In genomic region chr9:32542212-32543039, GRCm38 (mm10) we compare ENCODE assay signal across 8 mouse cellular contexts. TPM values are rescaled to one million over a fixed set of nuclear protein-coding genes. Genes with fewer than 3 reads are reported as not detected.
A peak's percentile ranks its signal among the peaks of the same experiment; 100 is the strongest.
DNase-seq lines count a peak whose midpoint lies in the region; ATAC-seq and TF ChIP-seq lines count a peak whose summit lies in the region.

Fli1 (minus strand) TSS chr9:32542861.

- DNase-seq in cerebellum, postnatal 14 days = peak; percentile 15 to 25
- no peak for DNase-seq in adrenal gland, adult 8-10 months
- DNase-seq in hindbrain, postnatal 0 days (ENCODE audit: low spot score) = no peak
- DNase-seq in lung, postnatal 10 days = peak; percentile 38
- DNase-seq in testis, postnatal 10 days (ENCODE audit: low spot score) = no peak

- ATAC-seq in cerebellum, adult (ENCODE audit: insufficient number of reproducible peaks, low FRiP score, low TSS enrichment) = no peak
- ATAC-seq in forebrain, embryonic 16.5 days = no peak
- ATAC-seq in hindbrain, postnatal 0 days = no peak

- peak within 1 kb of the TSS; percentile 92 for H3K4me2 ChIP-seq in forebrain, embryonic 16.5 days (ENCODE audit: low read length)
- peak within 1 kb of the TSS; percentile 88 for H3K4me2 ChIP-seq in hindbrain, postnatal 0 days (ENCODE audit: low read depth, low read length)

- peaks cover 75% of the 10 kb centered on the region for H3K27me3 ChIP-seq in forebrain, embryonic 16.5 days (replicated peaks; ENCODE audit: control insufficient read depth, insufficient read depth, low read length)
- peaks cover 56% of the 10 kb centered on the region for H3K27me3 ChIP-seq in hindbrain, postnatal 0 days (ENCODE audit: insufficient read depth, low read length)
- peaks cover 46% of the 10 kb centered on the region for H3K27me3 ChIP-seq in small intestine, adult 2 months (ENCODE audit: control insufficient read depth, insufficient read depth, low read length)

- H3K27ac ChIP-seq in forebrain, embryonic 16.5 days (ENCODE audit: low read length) = no peak within 1 kb of the TSS
- H3K27ac ChIP-seq in hindbrain, postnatal 0 days = peak within 1 kb of the TSS; percentile 27; the same call in 1 of the 2 replicates
- peak within 1 kb of the TSS; percentile 84 for H3K27ac ChIP-seq in small intestine, adult 2 months (ENCODE audit: insufficient read depth, low read depth, low read length)

- H3K4me3 ChIP-seq in forebrain, embryonic 16.5 days (replicated peaks; ENCODE audit: low read length) = peak within 1 kb of the TSS; percentile 50
- peak within 1 kb of the TSS; percentile 50 for H3K4me3 ChIP-seq in hindbrain, postnatal 0 days (ENCODE audit: low read length)
- peak within 1 kb of the TSS; percentile 77 for H3K4me3 ChIP-seq in small intestine, adult 2 months (ENCODE audit: low read depth, low read length)

- WGBS in forebrain, embryonic 16.5 days = under 1% methylated on average over 41 of the region's 41 CpGs
- WGBS in hindbrain, postnatal 0 days = 1% methylated on average over 41 of the region's 41 CpGs
- 2% methylated on average over 41 of the region's 41 CpGs for WGBS in small intestine, adult 2 months

- no peak for TF ChIP-seq CTCF in hindbrain, postnatal 0 days (IDR thresholded peaks at IDR 0.05; ENCODE audit: low read depth)
- no peak for TF ChIP-seq CTCF in small intestine, adult 2 months (IDR thresholded peaks at IDR 0.05; ENCODE audit: extremely low read depth, insufficient read length, insufficient replicate concordance, low read depth, low read length)

- no peak within 1 kb of the TSS; the same call in 1 of the 2 replicates for H3K9ac ChIP-seq in forebrain, embryonic 16.5 days (replicated peaks; ENCODE audit: low read depth, low read length)
- peak within 1 kb of the TSS; percentile 41; the same call in 1 of the 2 replicates for H3K9ac ChIP-seq in hindbrain, postnatal 0 days (replicated peaks; ENCODE audit: low read length)

- no peak for TF ChIP-seq POLR2A in small intestine, adult 2 months (IDR thresholded peaks at IDR 0.05; ENCODE audit: low read depth, low read length)

- H3K36me3 ChIP-seq in forebrain, embryonic 16.5 days (ENCODE audit: control insufficient read depth, insufficient read depth) = no peaks in the 10 kb centered on the region
- H3K36me3 ChIP-seq in hindbrain, postnatal 0 days (ENCODE audit: insufficient read depth, low read length) = no peaks in the 10 kb centered on the region
- H3K36me3 ChIP-seq in small intestine, adult 2 months (ENCODE audit: control insufficient read depth, insufficient read depth, low read length) = no peaks in the 10 kb centered on the region

- H3K9me3 ChIP-seq in forebrain, embryonic 16.5 days (ENCODE audit: control insufficient read depth, low read length) = no peaks in the 10 kb centered on the region
- no peaks in the 10 kb centered on the region for H3K9me3 ChIP-seq in hindbrain, postnatal 0 days (ENCODE audit: low read length)

- peaks cover 43% of the 10 kb centered on the region for H3K4me1 ChIP-seq in forebrain, embryonic 16.5 days (replicated peaks; ENCODE audit: control insufficient read depth, insufficient read depth, low read length)
- peaks cover 16% of the 10 kb centered on the region; the same call in 1 of the 2 replicates for H3K4me1 ChIP-seq in hindbrain, postnatal 0 days (ENCODE audit: insufficient read depth, low read length)
- no peaks in the 10 kb centered on the region; the same call in 1 of the 2 replicates for H3K4me1 ChIP-seq in small intestine, adult 2 months (ENCODE audit: control insufficient read depth, insufficient read depth, insufficient read length, low read length)

RNA-seq across cellular contexts. Expression of gene Fli1, which starts in this region (rescaled TPM):
- total RNA-seq in adrenal gland, adult 8-10 months (2022) = 10 to 100 TPM; 12.0 to 20.5 (median 15.5) TPM
- polyA plus RNA-seq in forebrain, embryonic 16.5 days (2015; fragmentation: Nextera tagmentation; extraction: Ambion mirVana) = 7.3 and 7.8 TPM in 2 replicates
- total RNA-seq in hindbrain, postnatal 0 days (2014; rRNA removed) = 6.9 and 10.8 TPM in 2 replicates
- 5.6 and 6.7 TPM in 2 replicates for polyA plus RNA-seq in hindbrain, postnatal 0 days (2015; fragmentation: Nextera tagmentation; extraction: Ambion mirVana)
- 1.8 and 3.1 TPM in 2 replicates for polyA plus RNA-seq in small intestine, adult 2 months (2012; rRNA removed)

Comparison
In these comparisons a context has a peak if more than half of its experiments do, and no peak if none do; other contexts are left out.
1. DNase-seq: peak in cerebellum, postnatal 14 days (2 of 2) and lung, postnatal 10 days (single experiment); none in adrenal gland, adult 8-10 months (single experiment), hindbrain, postnatal 0 days (single experiment) and testis, postnatal 10 days (single experiment).
2. Peak in every context shown above with its lines, with median percentiles within 50 percentile points of each other: H3K4me3 ChIP-seq.